Mouse (Mus musculus): ENCODE measurements at regions not wholly inside any gene's neighbourhood (a gene's known extent, or its start where the extent isn't known, plus 50 kb on each side); places are given as distances from the start of the nearest gene placed in this dataset.

DNA sequence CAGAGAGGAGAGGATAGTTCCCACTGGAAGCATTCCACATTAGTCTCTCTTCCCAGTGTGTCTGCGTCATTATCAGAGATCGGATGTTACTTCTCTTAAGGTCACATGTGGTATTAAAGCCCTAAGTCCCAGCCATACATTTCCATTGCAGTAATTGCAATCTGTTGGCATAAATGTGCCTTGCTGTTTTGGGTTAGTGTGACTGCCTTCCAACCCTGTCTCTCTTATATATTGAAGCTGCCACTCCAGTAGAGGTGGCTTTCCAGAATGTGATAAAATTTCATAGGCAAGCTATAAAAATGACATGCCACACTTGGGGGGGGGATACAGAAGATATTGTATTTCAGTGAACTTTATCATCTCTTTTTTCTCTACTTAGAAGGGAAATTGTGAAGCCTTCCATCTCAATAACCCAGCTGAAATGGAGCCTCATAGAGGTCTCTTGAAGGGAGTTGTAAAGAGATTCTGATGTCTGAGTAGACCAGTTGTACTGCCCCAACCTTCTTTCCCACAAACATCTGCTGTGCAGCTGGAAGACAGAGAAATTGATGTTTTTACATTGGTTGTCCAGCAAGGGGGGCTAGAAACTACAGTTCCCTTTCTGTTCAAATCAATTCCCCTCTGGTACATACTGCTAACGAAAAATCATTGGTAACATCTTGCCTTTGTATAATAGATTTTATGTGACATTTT, 603.9 kb upstream of the Fam92a start:
- Histone ChIP-seq H3ac (ENCODE audit: control insufficient read depth, insufficient read length, low read depth) (no peak overlapping the region), H3K79me3 (ENCODE audit: low read depth) (no peaks in the 10 kb centered on the region), H3K79me2 (ENCODE audit: control insufficient read depth, insufficient read depth) (no peaks in the 10 kb centered on the region), H3K4me3 (ENCODE audit: insufficient read depth, poor library complexity, severe bottlenecking) (no peak overlapping the region), H3K27me3 (ENCODE audit: control insufficient read depth, insufficient read depth, insufficient read length) (no peaks in the 10 kb centered on the region), H3K36me3 (ENCODE audit: control insufficient read depth, insufficient read depth) (no peaks in the 10 kb centered on the region)
- no peak for TF ChIP-seq MYOG (IDR thresholded peaks at IDR 0.05; ENCODE audit: control insufficient read depth, extremely low read depth, insufficient read length)
- no peak for TF ChIP-seq USF1 (IDR thresholded peaks at IDR 0.05; ENCODE audit: low read depth)
- TF ChIP-seq CEBPB (IDR thresholded peaks at IDR 0.05; ENCODE audit: low read depth): no peak
- no peak for TF ChIP-seq CTCF (IDR thresholded peaks at IDR 0.05; ENCODE audit: control insufficient read depth, insufficient read depth, insufficient read length)
- TF ChIP-seq FOSL1 (IDR thresholded peaks at IDR 0.05; ENCODE audit: insufficient read depth, low read length, poor library complexity, severe bottlenecking): no peak
- TF ChIP-seq MAX (IDR thresholded peaks at IDR 0.05): no peak
- TF ChIP-seq MYOD1 (IDR thresholded peaks at IDR 0.05; ENCODE audit: control insufficient read depth, insufficient read length, low read depth): no peak

- no peaks in the 10 kb centered on the region for H3K79me2 ChIP-seq (ENCODE audit: control insufficient read depth, insufficient read depth)
- H3K79me3 ChIP-seq (ENCODE audit: low read depth): no peaks in the 10 kb centered on the region
- H3K36me3 ChIP-seq (ENCODE audit: control insufficient read depth, insufficient read depth): no peaks in the 10 kb centered on the region
- no peak overlapping the region for H3ac ChIP-seq (ENCODE audit: control insufficient read depth, insufficient read length, low read depth)
- TF ChIP-seq USF1 (IDR thresholded peaks at IDR 0.05; ENCODE audit: low read depth) (no peak), CEBPB (IDR thresholded peaks at IDR 0.05; ENCODE audit: low read depth) (no peak), MYOD1 (IDR thresholded peaks at IDR 0.05; ENCODE audit: control insufficient read depth, insufficient read length, low read depth) (no peak), MYOG (IDR thresholded peaks at IDR 0.05; ENCODE audit: control insufficient read depth, extremely low read depth, insufficient read length) (no peak), MAX (IDR thresholded peaks at IDR 0.05) (no peak), FOSL1 (IDR thresholded peaks at IDR 0.05; ENCODE audit: insufficient read depth, low read length, poor library complexity, severe bottlenecking) (no peak), CTCF (IDR thresholded peaks at IDR 0.05; ENCODE audit: control insufficient read depth, insufficient read depth, insufficient read length) (no peak)
- no peak overlapping the region for H3K4me3 ChIP-seq (ENCODE audit: insufficient read depth, poor library complexity, severe bottlenecking)
- no peaks in the 10 kb centered on the region for H3K27me3 ChIP-seq (ENCODE audit: control insufficient read depth, insufficient read depth, insufficient read length)
These were observed 603.3 kb upstream of the Fam92a start for GRCm38 (mm10) chr4:12775090-12775489.

DNA sequence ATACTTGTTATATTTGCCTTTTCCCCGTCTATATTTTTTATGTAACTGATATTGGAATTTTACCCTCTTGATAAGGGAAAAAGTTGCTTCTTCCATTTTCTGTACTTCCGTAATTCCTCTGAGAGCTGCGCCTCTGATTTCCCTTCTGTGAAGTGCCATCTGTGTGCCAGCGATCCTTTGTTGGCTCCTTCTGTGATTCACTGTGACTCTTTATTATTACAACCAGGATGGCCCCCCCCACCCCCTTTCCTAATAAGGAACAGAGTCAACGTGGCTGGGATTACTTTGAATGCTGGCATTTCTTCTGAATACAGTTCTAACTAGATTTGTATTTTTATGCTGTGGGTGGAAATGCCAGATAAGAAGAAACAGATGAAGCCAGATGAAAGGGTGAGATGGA, 602.9 kb upstream of the Fam92a start:
- Histone ChIP-seq H3ac (ENCODE audit: control insufficient read depth, insufficient read length, low read depth) (no peak overlapping the region), H3K36me3 (ENCODE audit: control insufficient read depth, insufficient read depth) (no peaks in the 10 kb centered on the region), H3K79me3 (ENCODE audit: low read depth) (no peaks in the 10 kb centered on the region), H3K4me3 (ENCODE audit: insufficient read depth, poor library complexity, severe bottlenecking) (no peak overlapping the region), H3K79me2 (ENCODE audit: control insufficient read depth, insufficient read depth) (no peaks in the 10 kb centered on the region), H3K27me3 (ENCODE audit: control insufficient read depth, insufficient read depth, insufficient read length) (no peaks in the 10 kb centered on the region)
- TF ChIP-seq CTCF (IDR thresholded peaks at IDR 0.05; ENCODE audit: control insufficient read depth, insufficient read depth, insufficient read length): no peak
- TF ChIP-seq CEBPB (IDR thresholded peaks at IDR 0.05; ENCODE audit: low read depth): no peak
- TF ChIP-seq FOSL1 (IDR thresholded peaks at IDR 0.05; ENCODE audit: insufficient read depth, low read length, poor library complexity, severe bottlenecking): no peak
- TF ChIP-seq USF1 (IDR thresholded peaks at IDR 0.05; ENCODE audit: low read depth): no peak
- no peak for TF ChIP-seq MAX (IDR thresholded peaks at IDR 0.05)
- no peak for TF ChIP-seq MYOG (IDR thresholded peaks at IDR 0.05; ENCODE audit: control insufficient read depth, extremely low read depth, insufficient read length)

- H3K27me3 ChIP-seq (ENCODE audit: control insufficient read depth, insufficient read depth, insufficient read length): no peaks in the 10 kb centered on the region
- H3ac ChIP-seq (ENCODE audit: control insufficient read depth, insufficient read length, low read depth): no peak overlapping the region
- H3K4me3 ChIP-seq (ENCODE audit: insufficient read depth, poor library complexity, severe bottlenecking): no peak overlapping the region
- no peaks in the 10 kb centered on the region for H3K79me2 ChIP-seq (ENCODE audit: control insufficient read depth, insufficient read depth)
- H3K36me3 ChIP-seq (ENCODE audit: control insufficient read depth, insufficient read depth): no peaks in the 10 kb centered on the region
- H3K79me3 ChIP-seq (ENCODE audit: low read depth): no peaks in the 10 kb centered on the region
- no peak for TF ChIP-seq MYOG (IDR thresholded peaks at IDR 0.05; ENCODE audit: control insufficient read depth, extremely low read depth, insufficient read length)
- no peak for TF ChIP-seq CTCF (IDR thresholded peaks at IDR 0.05; ENCODE audit: control insufficient read depth, insufficient read depth, insufficient read length)
- no peak for TF ChIP-seq MAX (IDR thresholded peaks at IDR 0.05)
- TF ChIP-seq USF1 (IDR thresholded peaks at IDR 0.05; ENCODE audit: low read depth): no peak
- no peak for TF ChIP-seq MYOD1 (IDR thresholded peaks at IDR 0.05; ENCODE audit: control insufficient read depth, insufficient read length, low read depth)
- no peak for TF ChIP-seq FOSL1 (IDR thresholded peaks at IDR 0.05; ENCODE audit: insufficient read depth, low read length, poor library complexity, severe bottlenecking)
- TF ChIP-seq CEBPB (IDR thresholded peaks at IDR 0.05; ENCODE audit: low read depth): no peak
These were observed 601.4 kb upstream of the Fam92a start for GRCm38 (mm10) chr4:12773201-12773600.

- Histone ChIP-seq H3ac (ENCODE audit: control insufficient read depth, insufficient read length, low read depth) (no peak overlapping the region), H3K27me3 (ENCODE audit: control insufficient read depth, insufficient read depth, insufficient read length) (no peaks in the 10 kb centered on the region), H3K4me3 (ENCODE audit: insufficient read depth, poor library complexity, severe bottlenecking) (no peak overlapping the region), H3K36me3 (ENCODE audit: control insufficient read depth, insufficient read depth) (no peaks in the 10 kb centered on the region), H3K79me3 (ENCODE audit: low read depth) (no peaks in the 10 kb centered on the region), H3K79me2 (ENCODE audit: control insufficient read depth, insufficient read depth) (no peaks in the 10 kb centered on the region)
- TF ChIP-seq MAX (IDR thresholded peaks at IDR 0.05) (no peak), FOSL1 (IDR thresholded peaks at IDR 0.05; ENCODE audit: insufficient read depth, low read length, poor library complexity, severe bottlenecking) (no peak), MYOG (IDR thresholded peaks at IDR 0.05; ENCODE audit: control insufficient read depth, extremely low read depth, insufficient read length) (no peak), MYOD1 (IDR thresholded peaks at IDR 0.05; ENCODE audit: control insufficient read depth, insufficient read length, low read depth) (no peak), CEBPB (IDR thresholded peaks at IDR 0.05; ENCODE audit: low read depth) (no peak), CTCF (IDR thresholded peaks at IDR 0.05; ENCODE audit: control insufficient read depth, insufficient read depth, insufficient read length) (no peak), USF1 (IDR thresholded peaks at IDR 0.05; ENCODE audit: low read depth) (no peak)
These were observed 598.4 kb upstream of the Fam92a start for GRCm38 (mm10) chr4:12770131-12770780.
